Mouse (Mus musculus) embryonic facial prominence, embryonic 10.5 days (tissue): ENCODE results near the gene Ubald2. TPM values are rescaled to one million over a fixed set of nuclear protein-coding genes. Genes with fewer than 3 reads are reported as not detected.

Experiments used
- DNase-seq: peaks from one replicate; pipeline ENCODE4 v3.0.0-alpha.2; 2017; ENCODE audit warnings: low spot score
- H3K27ac ChIP-seq: fragments of 300-500 bp; sonication (generic); replicated peaks from 2 replicates; pipeline ENCODE4 v1.5.1; 2016; ENCODE audit warnings: mild to moderate bottlenecking
- H3K27me3 ChIP-seq: fragments of 300-500 bp; sonication (generic); replicated peaks from 2 replicates; pipeline ENCODE4 v1.6.1; 2016; ENCODE audit warnings: low read depth, mild to moderate bottlenecking; ENCODE audit not compliant: poor library complexity, severe bottlenecking
- H3K36me3 ChIP-seq: fragments of 300-500 bp; sonication (generic); replicated peaks from 2 replicates; pipeline ENCODE4 v1.6.1; 2016; ENCODE audit warnings: mild to moderate bottlenecking, moderate library complexity
- H3K4me1 ChIP-seq: fragments of 300-500 bp; sonication (generic); 2 replicates; pipeline ENCODE4 v1.6.1; 2016
- H3K4me3 ChIP-seq: fragments of 300-500 bp; sonication (generic); 2 replicates; pipeline ENCODE4 v1.5.1; 2016; ENCODE audit warnings: mild to moderate bottlenecking, moderate library complexity
- H3K9me3 ChIP-seq: fragments of 300-500 bp; sonication (generic); 2 replicates; pipeline ENCODE4 v1.6.1; 2016; ENCODE audit warnings: mild to moderate bottlenecking
- WGBS: fragments of 180-500 bp; shearing (Covaris S2); methylation state at CpG from one replicate; pipeline ENCODE4 v1.1.7; 2016; 5-methylcytosine and 5-hydroxymethylcytosine counted together
- polyA plus RNA-seq: library from polyadenylated mRNA; unstranded; fragments of >200 nt; fragmentation: Nextera tagmentation; extraction: Ambion mirVana; gene quantifications from 2 replicates; pipeline ENCODE4 v1.2.1, GENCODE M21; 2016

Ubald2 gene
- polyA plus RNA-seq, 1 experiment from 2014 or later: 43.7 TPM

- Histone ChIP-seq H3K27me3 (peaks cover 13% of the 10 kb centered on the region; the same call in 1 of the 2 replicates), H3K4me3 (no peak overlapping the region), H3K36me3 (peaks cover 7% of the 10 kb centered on the region), H3K4me1 (peaks cover 42% of the 10 kb centered on the region), H3K27ac (peak overlapping the region; percentile 30; the same call in 1 of the 2 replicates), H3K9me3 (no peaks in the 10 kb centered on the region)
- DNase-seq: no peak
- 43% methylated on average over 22 of the region's 22 CpGs for WGBS
Observed at GRCm38 (mm10) chr11:116430723-116431427, 3.0 kb upstream of the Ubald2 start.

DNA sequence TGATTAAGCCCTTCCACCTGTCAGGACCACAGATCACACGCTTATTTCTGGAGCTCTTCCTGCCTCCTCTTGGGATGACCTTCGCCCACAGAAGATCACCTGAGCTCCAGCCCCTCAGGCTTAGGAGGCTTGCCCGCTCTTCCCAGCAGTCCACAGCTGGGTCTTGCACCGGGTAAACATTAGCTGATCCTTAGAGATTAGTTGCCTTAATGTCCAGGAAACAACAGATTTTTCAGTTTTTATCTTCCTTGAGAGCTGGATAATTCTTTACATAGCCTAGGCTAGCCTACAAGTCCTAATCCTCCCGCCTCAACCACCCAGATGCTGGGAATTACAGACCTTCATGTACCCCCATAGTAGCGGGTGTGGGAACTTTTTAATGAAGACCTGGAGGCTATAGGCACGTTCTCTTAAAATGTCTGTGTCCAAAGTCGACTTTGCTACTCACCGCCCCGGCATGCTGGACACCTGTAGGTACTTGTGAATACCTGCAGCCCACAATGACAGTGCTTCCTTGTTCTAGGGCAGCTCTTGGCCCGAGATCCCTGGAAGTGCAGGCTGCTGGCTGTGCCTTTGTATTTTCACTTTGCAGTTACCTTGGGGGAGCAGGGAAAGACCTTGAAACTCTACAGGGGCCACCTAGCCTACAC is 2.3 kb upstream of the Ubald2 start:
- whole genome bisulfite sequencing: 40% methylated on average over 11 of the region's 11 CpGs
- peaks cover 14% of the 10 kb centered on the region for H3K36me3 ChIP-seq
- peak overlapping the region; percentile 30; the same call in 1 of the 2 replicates for H3K27ac ChIP-seq
- peak overlapping the region; percentile 8; the same call in 1 of the 2 replicates for H3K4me3 ChIP-seq
- DNase-seq: no peak
- peaks cover 13% of the 10 kb centered on the region; the same call in 1 of the 2 replicates for H3K27me3 ChIP-seq
- H3K4me1 ChIP-seq: peaks cover 49% of the 10 kb centered on the region
- H3K9me3 ChIP-seq: no peaks in the 10 kb centered on the region

- DNase-seq: no peak
- H3K4me3 ChIP-seq: no peak overlapping the region
- no peaks in the 10 kb centered on the region for H3K9me3 ChIP-seq
- WGBS: 53% methylated on average over 6 of the region's 6 CpGs
- H3K36me3 ChIP-seq: peaks cover 19% of the 10 kb centered on the region
- peaks cover 55% of the 10 kb centered on the region for H3K4me1 ChIP-seq
- peaks cover 13% of the 10 kb centered on the region; the same call in 1 of the 2 replicates for H3K27me3 ChIP-seq
- H3K27ac ChIP-seq: no peak overlapping the region
Observed at GRCm38 (mm10) chr11:116432127-116432526, 1.8 kb upstream of the Ubald2 start.

GRCm38 (mm10) chr11:116432593-116433355 is 1.1 kb upstream of the Ubald2 start:
- Histone ChIP-seq H3K27ac (peak overlapping the region; percentile 98), H3K36me3 (peaks cover 26% of the 10 kb centered on the region), H3K4me3 (peak overlapping the region; percentile 98; the same call in 1 of the 2 replicates), H3K4me1 (peaks cover 59% of the 10 kb centered on the region), H3K9me3 (no peaks in the 10 kb centered on the region), H3K27me3 (peaks cover 13% of the 10 kb centered on the region; the same call in 1 of the 2 replicates)
- no peak for DNase-seq
- 62% methylated on average over 8 of the region's 8 CpGs for WGBS

DNA sequence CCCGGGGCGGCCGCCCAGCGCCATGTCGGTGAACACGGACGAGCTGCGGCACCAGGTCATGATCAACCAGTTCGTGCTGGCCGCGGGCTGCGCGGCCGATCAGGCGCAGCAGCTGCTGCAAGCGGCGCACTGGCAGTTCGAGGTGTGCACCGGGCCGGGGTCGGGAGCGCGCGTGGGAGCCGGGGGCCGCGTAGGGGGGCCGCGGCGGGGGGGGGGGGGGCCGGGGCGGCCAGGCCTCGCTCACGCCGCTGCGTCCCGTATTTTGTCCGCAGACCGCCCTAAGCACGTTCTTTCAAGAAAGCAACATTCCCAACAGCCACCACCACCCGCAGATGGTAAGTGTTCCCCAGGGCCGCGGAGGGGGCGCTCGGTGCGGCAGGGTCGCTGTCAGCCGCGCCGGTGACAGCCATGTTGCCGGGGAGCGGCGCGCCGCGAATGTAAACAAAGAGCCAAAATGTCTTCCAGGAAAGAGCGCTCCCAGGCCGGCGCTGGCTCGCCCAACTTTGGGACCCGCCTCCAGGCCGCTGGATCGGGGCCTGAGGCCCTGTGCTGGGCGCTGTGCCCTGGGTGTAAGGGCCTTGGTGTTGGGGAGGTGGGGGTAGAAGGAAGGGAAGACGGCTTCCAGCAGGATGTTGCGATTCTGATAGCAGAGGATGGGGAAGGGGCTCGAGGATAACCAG is 533 bp downstream of the Ubald2 start:
- Histone ChIP-seq H3K27ac (peak overlapping the region; percentile 98), H3K4me3 (peak overlapping the region; percentile 98), H3K36me3 (peaks cover 37% of the 10 kb centered on the region), H3K9me3 (no peaks in the 10 kb centered on the region), H3K4me1 (peaks cover 53% of the 10 kb centered on the region), H3K27me3 (peaks cover 13% of the 10 kb centered on the region; the same call in 1 of the 2 replicates)
- peak; percentile 80 for DNase-seq
- under 1% methylated on average over 65 of the region's 67 CpGs for WGBS

- Histone ChIP-seq H3K9me3 (no peaks in the 10 kb centered on the region), H3K27me3 (peaks cover 13% of the 10 kb centered on the region; the same call in 1 of the 2 replicates), H3K36me3 (peaks cover 44% of the 10 kb centered on the region), H3K27ac (peak overlapping the region; percentile 98), H3K4me1 (peaks cover 51% of the 10 kb centered on the region), H3K4me3 (peak overlapping the region; percentile 98)
- whole genome bisulfite sequencing: 52% methylated on average over 12 of the region's 12 CpGs
- DNase-seq: no peak
Observed at GRCm38 (mm10) chr11:116434967-116435752, 1.3 kb downstream of the Ubald2 start.

DNA sequence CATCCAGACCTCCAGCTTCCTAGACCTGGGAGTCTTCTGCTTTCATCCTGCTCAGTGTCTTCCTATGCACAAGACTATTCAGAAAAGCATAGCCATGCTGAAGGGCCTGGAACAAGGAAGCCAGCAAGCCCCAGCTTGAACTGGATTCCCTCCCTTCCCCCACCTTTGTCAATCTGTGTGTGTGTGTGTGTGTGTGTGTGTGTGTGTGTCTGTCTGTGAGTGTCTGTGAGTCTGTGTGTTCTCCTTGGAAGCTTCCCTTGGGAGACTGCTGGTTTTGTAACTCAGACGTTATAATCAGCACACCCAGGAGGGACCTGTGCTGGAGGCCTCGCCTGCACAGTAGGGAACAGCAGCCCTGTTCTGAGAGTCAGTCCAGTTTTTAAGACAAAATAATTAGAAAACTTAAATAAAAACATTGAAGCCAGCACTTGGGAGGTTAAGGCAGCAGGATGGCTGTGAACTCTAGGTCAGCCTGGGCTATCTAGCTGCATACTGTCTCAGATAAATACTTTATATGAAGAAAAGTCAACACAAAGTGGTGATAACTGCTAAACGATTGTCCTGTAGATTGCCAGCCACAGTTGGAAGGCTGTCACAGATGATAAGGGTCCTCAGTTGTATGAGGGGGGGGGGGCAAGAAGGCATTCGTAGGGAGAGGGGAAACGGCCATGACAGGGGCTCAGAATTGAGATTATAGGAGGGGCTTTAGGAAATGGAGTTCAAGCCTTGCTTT is 2.3 kb downstream of the Ubald2 start:
- Histone ChIP-seq H3K27me3 (peaks cover 8% of the 10 kb centered on the region; the same call in 1 of the 2 replicates), H3K4me3 (peak overlapping the region; percentile 98), H3K36me3 (peaks cover 51% of the 10 kb centered on the region), H3K27ac (peak overlapping the region; percentile 98), H3K9me3 (no peaks in the 10 kb centered on the region), H3K4me1 (peaks cover 44% of the 10 kb centered on the region)
- no peak for DNase-seq
- WGBS: 70% methylated on average over 5 of the region's 5 CpGs

- DNase-seq: no peak
- H3K27ac ChIP-seq: peak overlapping the region; percentile 32
- peaks cover 37% of the 10 kb centered on the region for H3K4me1 ChIP-seq
- H3K4me3 ChIP-seq: peak overlapping the region; percentile 98
- peaks cover 51% of the 10 kb centered on the region for H3K36me3 ChIP-seq
- H3K27me3 ChIP-seq: peaks cover 2% of the 10 kb centered on the region; the same call in 1 of the 2 replicates
- WGBS: 59% methylated on average over 4 of the region's 4 CpGs
- no peaks in the 10 kb centered on the region for H3K9me3 ChIP-seq
Observed at GRCm38 (mm10) chr11:116436725-116437331, 2.9 kb downstream of the Ubald2 start.

GRCm38 (mm10) chr11:116437541-116437940 is 3.6 kb downstream of the Ubald2 start:
- Histone ChIP-seq H3K9me3 (no peaks in the 10 kb centered on the region), H3K4me3 (0 out of 2 replicates have a peak overlapping the region, but pooled peaks have one; percentile 98), H3K4me1 (peaks cover 37% of the 10 kb centered on the region), H3K27ac (no peak overlapping the region), H3K27me3 (no peaks in the 10 kb centered on the region), H3K36me3 (peaks cover 51% of the 10 kb centered on the region)
- DNase-seq: no peak
- WGBS: 87% methylated on average over 11 of the region's 11 CpGs

DNA sequence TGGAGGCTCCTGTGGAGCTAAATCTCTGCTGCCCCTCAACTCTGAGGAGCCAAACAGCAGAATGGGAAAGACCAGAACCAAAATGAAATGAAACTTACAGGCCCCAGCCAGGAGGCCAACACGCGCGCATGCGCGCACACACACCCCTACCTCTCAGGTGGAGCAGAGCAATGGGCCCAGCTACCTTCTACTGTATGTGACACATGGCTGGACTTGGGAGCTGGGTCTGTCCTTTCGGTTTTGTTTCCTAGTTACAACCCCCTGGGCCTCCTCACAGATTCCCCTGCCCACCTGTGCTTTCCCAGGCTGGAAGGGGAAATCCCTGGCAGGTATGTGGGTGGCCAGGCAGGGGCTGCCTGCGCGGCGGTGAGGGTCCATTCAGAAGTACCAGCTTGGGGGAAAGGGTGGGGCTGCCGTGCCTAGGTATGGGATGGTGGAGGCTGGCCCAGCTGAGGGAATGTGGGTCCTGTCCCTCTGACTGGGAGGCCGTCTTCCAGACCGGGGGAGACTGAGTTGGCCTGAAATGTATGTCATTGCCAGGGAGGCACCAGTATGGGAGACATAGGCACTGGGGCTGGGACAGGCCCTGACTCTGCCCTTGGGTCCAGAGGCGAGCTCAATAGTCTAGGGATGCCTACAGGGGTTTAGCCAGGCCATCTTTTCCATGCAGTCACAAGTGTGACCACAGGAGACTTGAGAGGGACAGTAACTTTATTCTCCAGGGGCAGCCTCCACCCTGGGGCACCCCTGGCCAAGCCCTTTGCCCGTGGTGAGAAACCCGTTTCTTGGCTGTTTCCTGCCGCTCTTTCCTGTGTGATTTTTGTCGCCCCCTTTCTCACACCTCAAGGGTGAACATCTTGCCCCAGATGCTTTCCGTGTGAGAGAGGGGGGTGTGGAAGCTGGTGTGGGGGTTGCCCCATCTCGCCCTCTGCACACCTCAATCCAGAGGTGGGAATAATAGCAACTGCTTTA is 5.7 kb downstream of the Ubald2 start:
- Histone ChIP-seq H3K27ac (no peak overlapping the region), H3K4me3 (no peak overlapping the region), H3K27me3 (no peaks in the 10 kb centered on the region), H3K4me1 (peaks cover 42% of the 10 kb centered on the region), H3K36me3 (peaks cover 51% of the 10 kb centered on the region), H3K9me3 (no peaks in the 10 kb centered on the region)
- WGBS: 87% methylated on average over 19 of the region's 19 CpGs
- no peak for DNase-seq
